Comparison of ENCODE assay signal across 9 mouse cellular contexts in genomic region chr8:124098953-124099622, GRCm38 (mm10).
DNase-seq lines count a peak whose midpoint lies in the region; ATAC-seq lines count a peak whose summit lies in the region.
"Had no signal": no experiment of that assay in that cellular context is flagged by ENCODE, and none has a peak within 500 bp of the region (broad histone marks: within the 10 kb centered on the region; RNA-seq: fewer than 3 reads in every experiment).

No protein-coding gene starts in this region.

- no peaks in the 10 kb centered on the region for H3K9me3 ChIP-seq in embryonic facial prominence, embryonic 11.5 days (replicated peaks; ENCODE audit: control insufficient read depth, low read length)
- H3K9me3 ChIP-seq: lung, embryonic 15.5 days had no signal

- H3K4me1 ChIP-seq in embryonic facial prominence, embryonic 11.5 days (ENCODE audit: control insufficient read depth, insufficient read depth, low read length) = no peaks in the 10 kb centered on the region

- H3K27ac ChIP-seq in embryonic facial prominence, embryonic 11.5 days (replicated peaks; ENCODE audit: low read depth, low read length) = no peak overlapping the region
- H3K27ac ChIP-seq: lung, embryonic 15.5 days had no signal

- no peaks in the 10 kb centered on the region for H3K36me3 ChIP-seq in embryonic facial prominence, embryonic 11.5 days (replicated peaks; ENCODE audit: control insufficient read depth, insufficient read depth, low read depth, low read length)
- H3K36me3 ChIP-seq: lung, embryonic 15.5 days had no signal

- no peak overlapping the region for H3K9ac ChIP-seq in embryonic facial prominence, embryonic 11.5 days (replicated peaks; ENCODE audit: low read length)
- H3K9ac ChIP-seq: lung, embryonic 15.5 days had no signal

- H3K4me2 ChIP-seq in embryonic facial prominence, embryonic 11.5 days (ENCODE audit: low read depth, low read length) = no peak overlapping the region
- H3K4me2 ChIP-seq: lung, embryonic 15.5 days had no signal

- WGBS in embryonic facial prominence, embryonic 11.5 days = 31% methylated on average over 10 of the region's 11 CpGs

- no peak overlapping the region for H3K4me3 ChIP-seq in embryonic facial prominence, embryonic 11.5 days (ENCODE audit: low read depth, low read length)
- H3K4me3 ChIP-seq: lung, embryonic 15.5 days had no signal

- intact Hi-C loops in left cerebral cortex, postnatal 14 days (cut with DNase I) = no loop called here
- intact Hi-C loops in gastrocnemius, postnatal 36 days (cut with DNase I) = no loop called here

- H3K27me3 ChIP-seq in embryonic facial prominence, embryonic 11.5 days (ENCODE audit: control insufficient read depth, insufficient read depth, low read length) = no peaks in the 10 kb centered on the region
- H3K27me3 ChIP-seq: lung, embryonic 15.5 days had no signal

- ATAC-seq in embryonic facial prominence, embryonic 11.5 days (replicated peaks; ENCODE audit: insufficient number of reproducible peaks, low FRiP score, low TSS enrichment, low read depth) = peak; percentile 89
- ATAC-seq in erythroid progenitor cell, adult 5-6 weeks (replicated peaks; ENCODE audit: low FRiP score, poor library complexity, severe bottlenecking) = no peak

- DNase-seq in left cerebral cortex, postnatal 14 days (ENCODE audit: low spot score in 2 of 2) = peak; percentile 31 to 44
- DNase-seq in left cerebral cortex, adult 11 months (ENCODE audit: low spot score) = no peak
- peak; percentile 79 for DNase-seq in embryonic facial prominence, embryonic 11.5 days (ENCODE audit: low spot score)
- peak; percentile 47 for DNase-seq in hindlimb bud, embryonic 11.5 days (ENCODE audit: extremely low spot score, low read depth, low spot score)
- peak; percentile 83 for DNase-seq in retina, embryonic 14.5 days (ENCODE audit: low spot score)
- DNase-seq in adrenal gland, postnatal 10 days = no peak
- no peak for DNase-seq in gastrocnemius, postnatal 36 days

Comparison
In these comparisons a context has a peak if more than half of its experiments do, and no peak if none do; other contexts are left out.
1. DNase-seq: peak in left cerebral cortex, postnatal 14 days (2 of 2), embryonic facial prominence, embryonic 11.5 days (single experiment), hindlimb bud, embryonic 11.5 days (single experiment) and retina, embryonic 14.5 days (single experiment); none in left cerebral cortex, adult 11 months (single experiment), adrenal gland, postnatal 10 days (single experiment) and gastrocnemius, postnatal 36 days (0 of 2).